Mouse (Mus musculus) embryonic stem cell, embryonic (primary cell): ENCODE data around the gene Nrip1.

Experiments
- CTCF ChIA-PET, 4 experiments: fragments of 300-600 bp in 2 of 4; fragments of 350-600 bp in 2 of 4; sonication (Branson Sonifier 250); formaldehyde crosslinking; loops; one replicate each; lab custom pipeline; 2022; ENCODE audit warnings: inconsistent platforms in 2 of 4; lab: Charles Lee
- POLR2A ChIA-PET, 4 experiments: fragments of 300-600 bp in 2 of 4; fragments of 350-600 bp in 2 of 4; sonication (Branson Sonifier 250); formaldehyde crosslinking; loops; one replicate each; lab custom pipeline; 2022; ENCODE audit warnings: antibody characterized with exemption in 4 of 4, inconsistent platforms in 1 of 4; lab: Charles Lee

The Nrip1 gene

GRCm38 (mm10) chr16:76309280-76309679 is 64.3 kb downstream of the Nrip1 start:
- CTCF ChIA-PET: no interaction called here
- POLR2A ChIA-PET: no interaction called here

GRCm38 (mm10) chr16:76307039-76307438 is 66.6 kb downstream of the Nrip1 start:
- ChIA-PET CTCF (interaction anchor here in 1 of 4 experiments (0.6 kb wide), 1 partner anchor 9 kb away, joined by 3 read pairs; no protein-coding TSS in a partner anchor), POLR2A (interaction anchor here in 2 of 4 experiments (0.6 to 1.6 kb wide), 3 partner anchors 12 to 706 kb away, joined by 3 to 5 read pairs (median 5); partner anchors contain the start of gene Usp25 (in 1 of the 2))

GRCm38 (mm10) chr16:76306446-76306845 is 67.2 kb downstream of the Nrip1 start:
- CTCF ChIA-PET: interaction anchor here in 1 of 4 experiments (0.6 kb wide), 1 partner anchor 9 kb away, joined by 3 read pairs; no protein-coding TSS in a partner anchor

GRCm38 (mm10) chr16:76303436-76303835 is 70.2 kb downstream of the Nrip1 start:
- ChIA-PET CTCF (interaction anchor here in 1 of 4 experiments (0.5 kb wide), 1 partner anchor 597 kb away, joined by 4 read pairs; no protein-coding TSS in a partner anchor), POLR2A (interaction anchor here in 3 of 4 experiments (0.5 to 1.3 kb wide), 3 partner anchors 9 to 361 kb away, joined by 3 to 5 read pairs (median 4); no protein-coding TSS in a partner anchor)

More at GRCm38 (mm10) chr16:76306446-76306845, 67.2 kb downstream of the Nrip1 start:
- POLR2A ChIA-PET: interaction anchor here in 2 of 4 experiments (0.6 to 1.5 kb wide), 2 partner anchors 15 to 707 kb away, joined by 3 to 5 read pairs; partner anchors contain the start of gene Usp25 (in 1 of the 2)

GRCm38 (mm10) chr16:76301728-76302050 is 71.9 kb downstream of the Nrip1 start:
- POLR2A ChIA-PET: no interaction called here
- CTCF ChIA-PET: no interaction called here

- POLR2A ChIA-PET: no interaction called here
Measured at GRCm38 (mm10) chr16:76301037-76301727, 72.4 kb downstream of the Nrip1 start.

GRCm38 (mm10) chr16:76300452-76300851 is 73.2 kb downstream of the Nrip1 start:
- ChIA-PET CTCF (no interaction called here), POLR2A (no interaction called here)

More at GRCm38 (mm10) chr16:76301037-76301727, 72.4 kb downstream of the Nrip1 start:
- CTCF ChIA-PET: no interaction called here

- ChIA-PET POLR2A (interaction anchor here in 1 of 4 experiments (0.6 to 1.4 kb wide), 3 partner anchors 20 to 66 kb away, joined by 3 read pairs; no protein-coding TSS in a partner anchor), CTCF (no interaction called here)
Measured at GRCm38 (mm10) chr16:76299511-76299910, 74.1 kb downstream of the Nrip1 start.

GRCm38 (mm10) chr16:76295322-76295721 is 78.3 kb downstream of the Nrip1 start:
- CTCF ChIA-PET: no interaction called here
- POLR2A ChIA-PET: interaction anchor here in 3 of 4 experiments (0.7 to 6.5 kb wide), 8 partner anchors 24 to 78 kb away, joined by 3 to 89 read pairs (median 14); no protein-coding TSS in a partner anchor

GRCm38 (mm10) chr16:76294550-76294949 is 79.1 kb downstream of the Nrip1 start:
- CTCF ChIA-PET: no interaction called here
- POLR2A ChIA-PET: interaction anchor here in 3 of 4 experiments (0.6 to 6.5 kb wide), 15 partner anchors 9 to 690 kb away, joined by 3 to 89 read pairs (median 5); no protein-coding TSS in a partner anchor

GRCm38 (mm10) chr16:76293765-76294463 is 79.7 kb downstream of the Nrip1 start:
- ChIA-PET CTCF (no interaction called here), POLR2A (interaction anchor here (0.6 to 6.5 kb wide), 21 partner anchors 9 to 689 kb away, joined by 3 to 89 read pairs (median 3); no protein-coding TSS in a partner anchor)

GRCm38 (mm10) chr16:76293176-76293575 is 80.5 kb downstream of the Nrip1 start:
- ChIA-PET POLR2A (interaction anchor here (0.6 to 6.5 kb wide), 14 partner anchors 18 to 80 kb away, joined by 3 to 89 read pairs (median 4); no protein-coding TSS in a partner anchor), CTCF (no interaction called here)

- CTCF ChIA-PET: no interaction called here
- POLR2A ChIA-PET: interaction anchor here in 3 of 4 experiments (1.0 to 6.5 kb wide), 7 partner anchors 27 to 80 kb away, joined by 3 to 89 read pairs (median 15); no protein-coding TSS in a partner anchor
Measured at GRCm38 (mm10) chr16:76292656-76293055, 81.0 kb downstream of the Nrip1 start.

GRCm38 (mm10) chr16:76291366-76291765 is 82.3 kb downstream of the Nrip1 start:
- ChIA-PET POLR2A (interaction anchor here in 2 of 4 experiments (0.7 to 6.5 kb wide), 11 partner anchors 8 to 83 kb away, joined by 3 to 89 read pairs (median 4); partner anchors contain the start of gene Nrip1 (in 1 of the 2)), CTCF (no interaction called here)

GRCm38 (mm10) chr16:76289495-76289894 is 84.1 kb downstream of the Nrip1 start:
- POLR2A ChIA-PET: no interaction called here

GRCm38 (mm10) chr16:76283796-76284195 is 89.8 kb downstream of the Nrip1 start:
- ChIA-PET CTCF (no interaction called here), POLR2A (no interaction called here)

More at GRCm38 (mm10) chr16:76289495-76289894, 84.1 kb downstream of the Nrip1 start:
- CTCF ChIA-PET: no interaction called here

GRCm38 (mm10) chr16:76281850-76282249 is 91.8 kb downstream of the Nrip1 start:
- CTCF ChIA-PET: no interaction called here
- POLR2A ChIA-PET: interaction anchor here in 1 of 4 experiments (0.8 kb wide), 1 partner anchor 10 kb away, joined by 3 read pairs; no protein-coding TSS in a partner anchor

- CTCF ChIA-PET: no interaction called here
Measured at GRCm38 (mm10) chr16:76280365-76280764, 93.3 kb downstream of the Nrip1 start.

GRCm38 (mm10) chr16:76276271-76276670 is 97.4 kb downstream of the Nrip1 start:
- CTCF ChIA-PET: no interaction called here
- POLR2A ChIA-PET: no interaction called here

More at GRCm38 (mm10) chr16:76280365-76280764, 93.3 kb downstream of the Nrip1 start:
- POLR2A ChIA-PET: interaction anchor here in 1 of 4 experiments (0.8 kb wide), 1 partner anchor 393 kb away, joined by 3 read pairs; no protein-coding TSS in a partner anchor
